Mouse (Mus musculus) testis, postnatal 10 days (tissue): ENCODE measurements around the gene Spats2l.

ENCODE experiments used
- DNase-seq: peaks from one replicate; pipeline ENCODE4 v3.0.0; 2021; ENCODE audit warnings: low spot score

Gene Spats2l

DNA sequence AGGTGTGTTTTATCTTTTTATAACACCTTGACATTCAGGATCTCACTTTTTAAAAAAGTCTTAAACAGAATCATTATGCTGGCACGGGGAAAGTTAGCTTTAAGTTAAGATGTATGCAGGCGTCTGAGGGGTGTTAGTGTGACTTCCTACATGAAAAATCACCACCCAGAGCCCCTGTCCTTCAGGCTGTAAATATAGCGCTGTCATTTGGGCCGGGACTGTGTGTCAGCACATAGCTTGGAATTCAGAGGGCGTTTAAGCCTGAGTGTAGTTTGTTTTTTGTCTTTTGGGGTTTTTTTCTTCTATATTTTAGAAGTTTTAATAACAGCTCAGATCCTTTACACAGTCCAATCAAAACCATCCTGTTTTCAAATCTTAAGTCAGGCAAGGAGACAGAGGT is 115.8 kb downstream of the Spats2l start:
- DNase-seq = no peak

DNA sequence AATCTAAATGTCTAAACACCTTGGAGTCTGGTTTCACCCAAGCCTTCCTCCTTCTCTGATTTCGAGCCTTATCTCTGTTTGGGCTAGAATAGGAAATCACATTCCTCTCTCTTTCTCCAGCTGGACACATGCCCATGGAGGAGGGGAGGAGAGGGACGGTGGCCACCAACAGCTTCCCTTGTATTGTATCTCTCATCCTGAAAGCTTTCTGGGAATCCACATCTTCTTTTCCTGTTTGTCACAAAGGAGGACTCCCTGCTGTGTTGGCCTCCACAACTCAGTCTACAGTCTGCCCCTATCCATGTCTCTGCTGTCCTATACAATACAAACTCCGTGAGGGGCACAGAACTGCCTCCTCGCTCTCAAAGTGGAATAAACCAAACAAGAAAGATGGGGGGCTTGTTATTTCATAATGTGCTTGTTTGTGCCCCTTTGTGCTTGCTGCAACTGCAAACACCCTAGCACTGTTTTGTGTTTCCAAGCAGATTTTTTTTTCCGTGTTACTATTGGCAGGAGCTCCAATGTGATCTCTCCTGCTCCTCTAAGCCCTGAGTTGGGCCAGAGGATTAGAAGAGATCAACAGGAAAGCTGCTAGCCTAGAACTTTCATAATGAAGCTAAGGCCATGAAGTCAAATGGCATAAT is 116.4 kb downstream of the Spats2l start:
- DNase-seq = peak; percentile 57

DNA sequence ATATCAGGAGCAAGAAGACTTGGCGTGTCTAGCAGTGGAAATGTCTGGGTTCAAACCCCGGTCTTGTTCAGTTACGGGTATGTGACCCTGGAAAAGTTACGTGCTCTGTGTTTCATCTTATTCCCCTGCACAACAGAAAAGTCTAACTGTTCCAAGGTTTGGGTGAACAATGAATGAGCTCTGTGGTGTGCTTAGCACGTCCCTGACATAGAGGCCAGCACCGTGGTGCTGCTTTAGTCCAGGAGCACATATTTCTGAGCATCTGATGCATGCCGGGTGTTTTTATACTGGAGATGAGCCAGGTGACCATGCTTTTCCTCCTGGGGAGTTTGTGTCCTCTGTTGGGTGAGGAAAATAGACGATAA is 116.9 kb downstream of the Spats2l start:
- DNase-seq = no peak

DNA sequence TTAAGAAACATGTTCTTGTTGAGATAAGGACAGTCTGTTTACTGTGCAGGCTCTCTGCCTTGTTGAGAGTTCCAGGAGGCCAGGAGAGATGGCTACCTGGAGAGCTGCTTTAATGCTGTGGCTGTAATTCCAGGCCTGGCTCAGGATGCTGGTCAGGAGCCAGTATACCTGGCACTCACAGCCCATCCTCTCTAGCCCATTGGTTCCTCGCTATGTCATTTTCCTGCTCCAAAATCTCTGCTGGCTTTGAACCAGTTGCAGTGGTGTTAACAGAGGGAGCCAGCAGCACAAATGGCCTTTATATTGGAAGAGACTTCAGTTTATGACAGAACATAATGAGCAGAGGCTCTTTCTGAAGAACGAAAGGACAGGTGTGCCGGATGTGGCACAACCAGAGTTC is 127.5 kb downstream of the Spats2l start:
- no peak for DNase-seq

DNA sequence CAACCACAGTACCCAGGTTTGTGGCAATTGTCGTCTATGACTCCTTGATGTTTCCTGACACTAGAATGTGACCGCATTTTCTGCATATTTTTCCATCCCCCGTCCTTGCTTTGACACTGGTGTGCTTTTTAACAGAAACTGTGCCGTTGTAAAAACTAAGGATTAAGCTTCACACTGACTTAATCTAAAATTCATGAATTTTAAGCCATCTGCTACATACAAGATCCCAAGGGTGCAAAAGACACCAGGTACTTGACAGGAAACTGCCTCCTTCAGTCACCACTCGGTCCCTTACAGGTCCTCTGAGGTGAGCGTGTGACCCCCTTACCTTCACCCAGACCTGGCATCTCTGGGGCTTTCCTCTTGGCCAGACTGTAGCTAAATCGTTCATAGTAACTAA is 129.8 kb downstream of the Spats2l start:
- DNase-seq = no peak

DNA sequence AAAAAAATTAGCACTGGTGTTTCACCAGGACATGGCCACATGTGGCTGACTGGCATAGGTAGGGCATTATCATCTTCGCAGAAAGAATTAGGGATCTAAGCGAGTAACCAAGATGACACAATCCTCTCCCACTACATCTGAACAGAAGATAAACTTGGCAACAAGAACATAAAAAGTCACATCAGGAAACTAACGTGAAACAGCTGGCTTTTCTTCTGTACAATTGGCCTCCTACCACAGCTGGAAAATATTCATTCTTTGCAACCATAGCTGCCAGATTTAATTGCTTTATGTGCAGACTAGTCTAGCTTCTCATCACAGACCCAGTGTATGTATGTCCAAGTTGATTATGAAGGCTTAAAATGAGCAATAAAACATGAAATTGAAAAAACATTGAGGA is 131.9 kb downstream of the Spats2l start:
- DNase-seq = no peak

DNA sequence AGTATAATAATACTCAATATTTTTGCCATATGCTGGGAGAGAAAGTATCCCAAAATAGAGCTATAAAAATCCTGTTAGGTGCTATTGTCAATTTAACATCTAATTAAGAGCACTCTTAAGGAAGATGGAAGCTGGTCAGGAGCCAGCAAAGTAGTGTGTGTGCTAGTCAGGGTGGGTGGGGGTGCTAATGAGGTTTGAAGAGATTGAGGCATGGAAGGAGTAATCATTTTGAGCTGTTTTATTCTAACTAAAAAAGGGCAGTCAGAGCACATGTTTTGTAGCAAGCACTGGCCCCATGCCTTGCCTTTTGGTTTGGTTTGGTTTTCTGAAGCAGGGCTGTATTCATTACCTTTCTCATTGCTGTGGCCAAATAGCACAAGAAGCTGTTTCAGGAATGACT is 132.3 kb downstream of the Spats2l start:
- no peak for DNase-seq

DNA sequence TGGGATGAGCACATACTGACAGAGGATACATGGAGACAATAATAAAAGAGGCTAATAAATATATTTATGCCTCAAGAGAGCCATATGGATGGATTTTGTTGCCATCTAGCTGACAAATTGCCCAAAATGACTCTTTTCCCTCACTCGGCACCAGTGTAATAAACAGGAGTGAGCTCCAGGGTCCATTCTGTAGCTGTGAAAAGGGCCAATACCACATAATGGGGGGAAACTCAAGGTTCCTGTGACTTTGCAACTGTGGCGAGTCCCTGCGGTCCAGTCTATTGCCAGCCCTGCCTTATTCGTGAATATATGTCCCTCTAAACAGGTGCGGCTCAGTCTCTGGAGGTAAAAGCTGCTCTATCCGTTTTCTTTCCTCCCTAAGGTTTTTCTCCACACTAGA is 137.6 kb downstream of the Spats2l start:
- no peak for DNase-seq

DNA sequence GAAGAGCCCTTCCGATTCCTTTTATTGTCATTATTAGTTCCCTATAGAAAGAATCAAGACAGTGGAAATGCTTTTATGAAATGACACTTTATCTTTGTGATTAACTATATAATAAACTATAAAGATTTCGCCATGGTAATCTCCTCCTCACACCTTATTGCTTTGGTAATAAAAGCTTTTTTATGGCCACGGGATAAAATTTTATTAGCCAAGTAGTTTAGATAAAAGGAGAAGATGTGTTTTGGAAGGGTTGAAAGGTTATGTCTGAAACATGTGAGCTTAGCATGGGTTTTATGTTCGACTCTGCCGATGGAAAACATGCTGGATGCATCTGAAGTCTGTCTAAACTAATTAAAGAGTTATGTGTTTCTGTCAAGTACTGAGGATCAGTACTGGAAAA is 143.4 kb downstream of the Spats2l start:
- no peak for DNase-seq

DNA sequence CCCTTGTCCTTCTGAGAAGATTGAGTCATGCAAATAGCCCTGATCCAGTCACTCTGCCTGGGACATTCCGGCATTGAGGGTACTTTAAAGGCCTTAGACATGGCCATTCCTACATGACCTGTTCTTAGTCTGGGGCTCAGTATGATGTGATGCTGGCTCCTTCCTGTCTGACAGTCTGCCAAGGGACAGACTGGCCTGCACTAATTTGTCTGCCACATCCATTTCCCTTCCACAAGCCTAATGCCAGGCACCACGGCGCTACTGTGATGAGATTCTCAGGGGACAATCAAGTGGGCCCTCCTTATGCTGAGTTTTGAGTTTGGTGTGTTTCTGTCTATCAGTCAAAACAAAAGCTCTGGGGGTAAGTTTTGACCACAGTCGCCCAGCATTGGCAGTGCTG is 144.6 kb downstream of the Spats2l start:
- DNase-seq = no peak

DNA sequence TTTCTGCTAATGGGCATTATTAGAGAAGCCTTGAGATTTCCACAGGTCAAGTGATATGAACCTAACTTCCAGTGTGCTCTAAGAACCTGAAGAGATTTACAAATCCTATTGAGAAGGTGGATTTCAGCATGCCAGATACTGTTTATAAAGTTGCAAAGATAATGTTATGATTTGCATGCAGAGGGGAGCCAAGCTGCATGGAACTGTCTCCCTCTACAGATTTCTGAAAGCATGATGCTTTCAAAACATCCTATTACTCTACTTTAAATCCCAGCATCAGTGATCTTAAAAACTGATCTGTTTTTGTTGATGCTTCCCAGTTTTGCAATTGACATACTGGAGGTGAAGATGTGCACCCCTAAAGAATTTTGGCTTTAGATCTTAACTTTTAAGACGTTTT is 160.3 kb downstream of the Spats2l start:
- no peak for DNase-seq

DNA sequence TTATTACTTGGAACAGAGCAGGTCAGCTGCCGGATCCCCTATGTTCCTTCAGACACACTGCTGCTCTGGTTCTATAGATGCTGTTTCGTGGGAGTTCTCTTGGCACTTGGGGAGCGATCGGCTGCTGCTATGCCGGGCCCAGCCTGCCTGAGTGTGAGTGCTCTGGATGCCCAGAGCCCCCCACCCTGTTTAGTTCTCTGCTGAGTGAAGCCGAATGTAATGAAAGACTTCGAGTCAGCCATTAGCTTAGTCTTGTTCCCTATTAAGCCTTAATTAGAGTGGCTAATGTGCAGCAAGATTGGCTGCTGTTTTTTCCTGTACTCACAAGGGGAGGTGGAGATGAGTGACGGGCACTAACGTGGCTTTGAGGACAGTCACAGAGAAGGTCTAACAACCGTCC is 166.7 kb downstream of the Spats2l start:
- DNase-seq = no peak

DNA sequence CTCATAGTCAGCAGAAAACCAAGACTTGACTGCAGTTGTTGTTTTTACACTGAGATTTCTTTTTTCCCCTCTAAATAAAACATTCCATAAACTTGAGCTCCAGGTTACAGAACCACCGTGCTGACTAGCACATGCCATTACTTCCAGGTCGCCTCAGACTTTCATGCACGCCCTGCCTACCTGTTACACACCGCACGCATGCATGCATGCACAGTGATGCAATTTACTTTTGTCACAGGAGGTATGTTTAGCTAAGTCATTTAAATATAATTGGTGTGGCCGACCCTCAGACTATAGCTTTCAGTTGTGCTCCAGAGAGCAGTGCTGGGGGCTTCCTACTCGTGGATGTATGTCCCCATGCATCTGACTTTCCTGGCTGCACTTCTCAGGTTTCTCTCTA is 167.1 kb downstream of the Spats2l start:
- DNase-seq = no peak

DNA sequence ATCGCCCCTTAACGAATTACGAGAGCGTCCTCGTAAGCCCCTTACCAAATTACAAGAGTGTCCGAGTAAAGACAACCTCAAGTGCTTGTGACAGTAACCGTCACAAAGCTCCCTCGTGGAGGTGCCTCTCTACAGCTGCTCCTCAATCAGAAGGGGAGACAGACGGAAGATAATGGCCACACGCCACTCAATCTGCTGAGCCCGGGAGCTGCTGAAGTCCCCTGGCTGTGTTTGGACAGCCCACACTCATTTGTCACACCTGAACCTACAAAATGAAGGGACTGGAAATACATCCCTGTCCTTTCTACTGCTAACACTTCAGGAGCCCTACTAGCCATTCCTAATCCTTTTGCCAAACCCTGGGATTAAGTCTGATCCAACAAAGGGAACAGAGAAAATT is 167.8 kb downstream of the Spats2l start:
- no peak for DNase-seq

DNA sequence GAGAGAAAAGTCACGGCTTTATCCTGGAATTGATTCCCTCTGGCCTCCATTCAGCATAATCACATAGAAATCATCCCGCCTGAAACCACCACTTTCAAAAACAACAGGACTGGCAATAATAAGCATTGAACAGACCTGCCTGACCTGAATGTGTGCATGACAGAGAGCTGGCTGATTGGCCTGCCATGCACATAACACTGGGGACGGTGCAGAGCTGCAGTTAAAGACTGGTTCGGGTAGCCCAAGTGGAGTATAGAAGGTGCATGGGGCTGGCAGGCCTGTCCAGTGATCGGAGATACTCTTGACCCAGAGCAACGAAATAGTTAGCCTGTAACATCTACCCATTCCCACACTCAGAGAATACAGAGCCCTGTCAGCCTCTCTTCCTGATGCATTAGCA is 168.3 kb downstream of the Spats2l start:
- DNase-seq = no peak

DNA sequence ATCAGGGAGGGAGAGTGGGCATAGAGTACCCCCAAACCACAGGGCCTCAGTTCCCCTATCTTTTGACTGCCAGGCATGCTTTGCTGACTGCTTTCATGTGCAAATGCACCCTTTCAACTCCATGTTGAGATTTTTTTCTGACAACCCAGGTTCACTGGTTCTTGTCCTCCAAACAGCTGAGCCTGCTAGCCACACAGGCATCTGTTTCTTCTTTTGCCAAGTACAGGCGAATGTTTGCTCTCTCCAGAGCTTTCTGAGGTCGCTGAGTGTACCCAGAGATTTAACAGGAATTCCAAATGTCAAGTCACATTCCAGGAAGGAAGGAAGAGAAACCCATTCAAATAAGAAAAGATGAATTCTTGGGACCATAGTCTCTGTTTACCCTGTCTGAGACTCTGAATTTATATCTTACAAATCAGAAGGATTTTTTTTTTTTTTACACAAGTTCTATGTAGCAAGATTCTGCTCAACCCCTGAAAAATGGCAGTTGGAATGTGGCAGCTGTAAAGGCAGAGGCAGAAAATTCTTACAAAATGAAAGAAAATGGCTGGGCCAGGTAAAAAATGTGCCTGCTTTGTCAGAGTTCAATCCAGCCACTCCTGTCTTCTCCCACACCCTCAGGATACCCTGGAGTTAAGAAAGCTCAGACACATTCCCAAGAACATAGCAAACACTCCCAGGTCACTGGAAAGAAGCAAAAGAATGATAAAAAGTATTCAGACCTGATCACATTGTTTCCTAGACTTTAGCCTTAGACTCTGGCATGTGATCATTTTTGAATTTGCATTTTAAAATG is 173.8 kb downstream of the Spats2l start:
- DNase-seq = no peak

DNA sequence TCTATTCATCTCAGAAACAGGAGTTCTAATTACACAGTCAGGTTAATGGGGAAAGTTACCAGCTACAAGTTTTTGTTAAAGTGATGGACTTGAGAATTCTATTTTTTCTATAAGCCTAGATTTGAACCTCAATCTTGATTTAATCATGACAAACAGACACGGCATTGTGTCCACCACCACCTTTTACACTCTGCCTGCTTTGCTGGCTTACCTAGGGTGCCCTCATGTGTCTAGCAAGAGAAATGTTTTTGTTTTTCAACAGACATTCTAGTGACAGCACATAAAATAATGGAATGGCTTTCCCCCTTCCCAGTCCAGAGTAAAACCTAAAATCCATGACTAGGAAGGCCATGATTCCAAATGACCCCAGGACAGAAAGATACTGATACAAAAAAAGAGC is 175.2 kb downstream of the Spats2l start:
- no peak for DNase-seq

DNA sequence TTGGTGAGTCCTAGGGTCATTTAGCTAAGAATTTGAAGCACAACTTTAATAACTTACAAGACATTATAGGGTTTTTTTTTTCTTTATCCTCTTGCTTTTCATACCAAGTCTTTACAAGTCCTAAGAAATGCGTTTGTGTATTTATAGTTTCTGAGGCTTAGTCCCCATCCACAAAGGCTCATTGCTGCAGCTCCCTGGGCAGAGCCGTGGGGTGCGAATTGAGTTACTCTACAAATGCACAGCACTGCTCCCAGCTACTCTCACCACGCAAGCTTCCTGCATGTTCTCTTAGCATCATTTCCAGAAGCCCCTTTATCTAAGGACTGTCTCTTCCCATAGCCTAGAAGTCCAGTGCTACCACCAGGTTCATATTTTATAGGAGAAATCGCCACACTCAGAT is 175.8 kb downstream of the Spats2l start:
- no peak for DNase-seq

DNA sequence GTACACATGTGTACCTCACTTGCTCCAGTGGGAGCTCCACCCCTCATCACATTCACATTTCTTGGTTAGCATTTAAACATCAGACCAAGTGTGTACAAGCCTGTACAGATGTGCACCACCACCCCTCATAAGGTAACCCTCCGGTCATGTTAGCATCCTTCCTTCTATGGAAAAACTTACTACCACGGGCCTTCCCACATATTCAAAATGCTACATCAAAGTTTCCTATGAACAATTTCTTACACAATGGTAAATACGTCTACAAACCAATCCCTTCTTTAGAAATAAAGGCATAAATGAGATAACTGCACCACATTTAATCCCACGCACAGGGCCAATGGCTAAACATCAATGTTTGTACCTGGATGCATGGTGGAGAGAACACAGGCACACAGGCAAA is 178.5 kb downstream of the Spats2l start:
- DNase-seq = no peak

DNA sequence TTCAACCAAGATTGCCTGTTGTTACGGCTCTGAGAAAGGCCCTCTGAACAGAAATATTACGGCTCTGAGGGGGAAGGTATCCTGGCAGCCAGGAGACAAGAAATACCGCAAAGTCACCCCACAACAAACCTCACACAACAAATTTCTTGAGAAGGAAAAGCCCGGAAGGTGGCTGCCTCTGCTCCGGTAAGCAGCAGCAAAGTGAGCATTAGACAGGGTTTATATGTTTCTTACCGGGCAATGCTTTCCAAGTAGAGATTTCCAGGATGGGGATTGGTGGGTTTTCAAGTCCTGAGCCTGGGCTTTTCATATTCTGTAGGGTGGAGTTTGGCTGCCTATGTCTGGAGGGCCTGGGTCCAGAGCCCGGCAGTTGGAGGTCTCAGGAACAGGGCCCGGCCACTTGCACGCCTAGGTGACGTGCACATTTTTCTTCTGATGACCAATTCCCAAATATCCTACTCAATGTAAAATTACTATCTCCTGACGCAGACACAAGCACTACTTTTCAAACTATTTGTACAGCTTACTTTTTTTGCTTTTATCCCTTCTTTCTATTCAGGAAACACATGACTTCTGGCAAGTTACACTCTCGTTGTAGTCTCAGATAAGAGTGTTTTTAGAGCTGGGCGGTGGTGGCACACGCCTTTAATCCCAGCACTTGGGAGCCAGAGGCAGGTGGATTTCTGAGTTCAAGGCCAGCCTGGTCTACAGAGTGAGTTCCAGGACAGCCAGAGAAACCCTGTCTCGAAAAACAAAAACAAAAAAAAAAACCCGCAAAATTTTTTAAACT is 179.8 kb downstream of the Spats2l start:
- no peak for DNase-seq

DNA sequence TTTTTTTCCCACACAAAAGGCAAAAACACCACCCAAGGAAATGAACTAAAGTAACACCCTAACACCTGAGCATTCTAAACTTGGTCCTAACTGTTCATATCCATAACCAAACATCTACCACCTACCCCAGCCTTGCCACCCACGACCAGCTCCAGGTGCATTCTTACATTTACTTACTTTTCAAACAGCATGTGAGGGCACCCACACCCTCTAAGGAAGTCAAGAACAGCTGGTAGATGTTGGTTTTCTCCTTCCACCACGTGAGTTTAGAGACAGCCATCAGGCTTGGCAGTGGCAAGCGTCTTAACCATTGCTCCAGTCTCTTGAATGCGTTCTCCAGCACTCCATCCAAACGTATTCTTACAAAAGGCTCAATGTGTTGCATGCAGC is 180.4 kb downstream of the Spats2l start:
- no peak for DNase-seq

DNA sequence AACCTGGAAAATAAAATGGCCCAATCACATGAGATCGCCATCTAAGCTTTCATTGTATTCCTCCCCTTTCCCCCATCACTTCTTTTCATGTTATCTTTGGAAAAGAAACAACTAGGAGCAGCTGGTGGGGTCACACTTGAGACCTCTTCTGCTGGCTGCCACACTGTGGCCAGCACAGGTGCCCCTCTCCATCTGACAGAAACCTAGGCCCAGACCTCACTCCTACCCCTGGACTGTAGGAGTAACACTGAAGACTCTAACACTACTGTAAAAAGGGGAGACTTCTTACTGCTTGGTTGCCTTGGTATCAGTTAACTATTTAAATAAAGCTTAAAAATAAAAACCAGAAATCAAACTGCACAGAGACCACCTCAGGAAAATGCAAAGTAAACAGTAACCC is 181.8 kb downstream of the Spats2l start:
- no peak for DNase-seq
